Mouse (Mus musculus) limb, embryonic 13.5 days (tissue): ENCODE results near the gene Gm4450. TPM values are rescaled to one million over a fixed set of nuclear protein-coding genes. Genes with fewer than 3 reads are reported as not detected.
A peak's percentile ranks its signal among the peaks of the same experiment; 100 is the strongest.
"Not testable (repeated sequence)": the region's sequence is repeated elsewhere in the genome, so short reads cannot be mapped to it uniquely, and the experiment has no call there.

Experiments used
- ATAC-seq: fragments of 200-750 bp; cut with Nextera tagmentation; 2 replicates; pipeline ENCODE4 v1.8.0; 2017; ENCODE audit warnings: low read depth, moderate number of reproducible peaks, moderate TSS enrichment; ENCODE audit not compliant: low FRiP score
- H3K27ac ChIP-seq: fragments of 300-500 bp; sonication (generic); 2 replicates; pipeline ENCODE4 v1.5.1; 2015; ENCODE audit warnings: inconsistent platforms, mild to moderate bottlenecking, moderate library complexity
- H3K27me3 ChIP-seq: fragments of 300-500 bp; sonication (generic); 2 replicates; pipeline ENCODE4 v1.6.1; 2015; ENCODE audit warnings: mild to moderate bottlenecking, inconsistent platforms
- H3K36me3 ChIP-seq: fragments of 300-500 bp; sonication (generic); 2 replicates; pipeline ENCODE4 v1.6.1; 2015; ENCODE audit warnings: inconsistent platforms, mild to moderate bottlenecking, moderate library complexity
- H3K4me1 ChIP-seq: fragments of 300-500 bp; sonication (generic); 2 replicates; pipeline ENCODE4 v1.6.1; 2015; ENCODE audit warnings: inconsistent platforms
- H3K4me2 ChIP-seq: fragments of 300-500 bp; sonication (generic); replicated peaks from 2 replicates; pipeline ENCODE4 v1.6.1; 2015; ENCODE audit warnings: inconsistent platforms, mild to moderate bottlenecking, moderate library complexity
- H3K4me3 ChIP-seq: fragments of 300-500 bp; sonication (generic); 2 replicates; pipeline ENCODE4 v1.5.1; 2015; ENCODE audit warnings: moderate library complexity, mild to moderate bottlenecking, inconsistent platforms
- H3K9ac ChIP-seq: fragments of 300-500 bp; sonication (generic); 2 replicates; pipeline ENCODE4 v1.6.1; 2015; ENCODE audit warnings: mild to moderate bottlenecking, inconsistent platforms
- H3K9me3 ChIP-seq: fragments of 300-500 bp; sonication (generic); 2 replicates; pipeline ENCODE4 v1.6.1; 2016; ENCODE audit warnings: inconsistent platforms
- WGBS: fragments of 180-500 bp; shearing (Covaris S2); methylation state at CpG from one replicate; pipeline ENCODE4 v1.1.7; 2015; 5-methylcytosine and 5-hydroxymethylcytosine counted together
- polyA plus RNA-seq: library from polyadenylated mRNA; unstranded; fragments of >200 nt; fragmentation: Nextera tagmentation; extraction: Ambion mirVana; gene quantifications from 2 replicates; pipeline ENCODE4 v1.2.1, GENCODE M21; 2015

Gm4450 gene
- polyA plus RNA-seq, 1 experiment from 2014 or later: not detected

DNA sequence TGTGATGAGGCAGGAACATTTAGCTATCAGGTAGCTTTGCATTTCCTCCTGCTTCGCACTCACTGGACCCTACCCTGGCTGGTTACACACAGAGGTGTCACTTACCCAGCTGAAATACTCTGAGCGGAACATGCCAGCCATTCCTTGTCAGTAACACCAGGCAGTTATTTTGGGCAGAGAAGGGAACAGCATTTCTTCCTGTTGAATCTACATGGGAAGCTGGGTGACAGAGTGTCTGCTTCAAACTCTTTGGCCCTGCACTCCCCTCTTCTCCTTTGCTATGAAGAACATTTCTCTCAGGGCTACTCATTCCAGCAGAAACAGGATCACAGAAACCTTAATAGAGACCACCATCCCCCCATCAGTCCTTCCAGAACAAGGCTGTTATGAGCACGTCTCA is 42.6 kb downstream of the Gm4450 start:
- ATAC-seq: no peak
- Histone ChIP-seq H3K4me2 (no peak overlapping the region), H3K27me3 (no peaks in the 10 kb centered on the region), H3K9me3 (no peaks in the 10 kb centered on the region), H3K4me3 (no peak overlapping the region), H3K4me1 (peaks cover 15% of the 10 kb centered on the region), H3K9ac (no peak overlapping the region), H3K27ac (no peak overlapping the region), H3K36me3 (no peaks in the 10 kb centered on the region)
- WGBS: 79% methylated on average over 3 of the region's 3 CpGs

DNA sequence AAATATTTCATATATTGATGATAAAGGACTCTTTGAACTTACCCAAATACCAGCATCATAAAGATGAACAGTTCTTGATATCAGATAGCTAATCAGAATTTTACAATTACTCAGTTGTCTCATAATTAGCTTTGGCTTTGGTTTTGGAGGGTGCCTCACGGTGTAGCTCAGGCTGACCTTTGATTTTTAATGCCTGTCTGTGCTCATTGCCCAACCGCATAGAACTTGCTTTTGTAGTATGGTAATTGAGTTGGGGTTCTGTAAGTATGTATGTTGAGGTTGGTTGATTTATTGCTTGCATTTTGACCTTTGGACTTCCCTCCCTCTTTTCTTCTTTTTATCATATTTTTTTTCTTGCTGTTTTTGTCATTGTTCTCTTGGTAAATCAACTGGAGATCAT is 43.2 kb downstream of the Gm4450 start:
- no peaks in the 10 kb centered on the region for H3K36me3 ChIP-seq
- H3K9me3 ChIP-seq: no peaks in the 10 kb centered on the region
- H3K4me3 ChIP-seq: no peak overlapping the region
- H3K4me2 ChIP-seq: no peak overlapping the region
- no peak for ATAC-seq
- no peak overlapping the region for H3K27ac ChIP-seq
- 71% methylated on average over 2 of the region's 2 CpGs for WGBS
- H3K27me3 ChIP-seq: no peaks in the 10 kb centered on the region
- H3K9ac ChIP-seq: no peak overlapping the region
- H3K4me1 ChIP-seq: peaks cover 15% of the 10 kb centered on the region

DNA sequence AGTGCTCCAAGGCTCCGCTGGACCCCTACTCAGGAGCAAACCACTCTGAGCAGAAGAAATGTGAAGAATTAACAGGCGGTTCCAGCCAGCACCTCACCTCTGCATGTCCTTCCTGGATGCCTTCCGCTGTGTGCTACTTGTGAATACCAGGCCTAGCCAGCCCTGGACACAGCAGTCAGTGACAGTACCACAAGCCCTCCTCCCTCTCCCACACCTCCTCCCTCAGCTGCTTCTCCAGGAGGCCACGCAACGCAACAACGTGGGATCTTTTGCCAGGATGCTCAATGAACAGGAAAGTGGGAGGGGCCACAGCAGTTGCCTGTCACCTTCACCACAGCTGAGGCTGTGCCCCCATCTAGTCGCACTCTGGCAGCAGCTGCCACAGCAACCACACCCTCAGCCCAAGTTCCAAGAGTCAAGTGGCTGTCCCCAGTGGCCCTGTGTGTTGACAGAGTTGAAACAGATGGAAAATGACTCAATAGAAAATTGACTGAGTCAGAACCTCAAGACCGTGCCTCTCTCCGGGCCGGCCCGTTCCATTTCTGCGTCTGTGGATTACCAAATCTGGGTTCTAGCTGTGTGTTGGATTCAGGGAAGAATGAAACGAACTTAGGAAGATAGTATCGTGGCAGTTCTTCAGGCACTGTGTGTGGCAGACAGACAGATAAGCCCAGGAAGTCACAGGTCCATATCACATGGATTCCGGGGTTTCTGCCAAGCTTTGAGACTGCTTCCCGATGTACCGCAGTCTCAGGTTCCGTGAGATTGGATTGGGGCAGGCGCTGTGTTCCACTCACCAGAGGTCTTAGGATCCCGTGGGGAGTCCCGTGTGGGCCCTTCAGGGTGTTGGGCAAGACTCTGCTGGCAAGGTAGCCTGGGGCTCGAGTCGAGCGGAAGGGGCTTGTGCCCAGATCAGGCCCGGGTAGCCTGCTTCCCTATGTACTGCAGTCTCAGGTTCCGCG is 46.0 kb downstream of the Gm4450 start:
- not testable (repeated sequence) for H3K4me2 ChIP-seq, H3K9ac ChIP-seq, H3K36me3 ChIP-seq, H3K27me3 ChIP-seq, H3K9me3 ChIP-seq, H3K4me3 ChIP-seq, H3K4me1 ChIP-seq, H3K27ac ChIP-seq
- ATAC-seq: peak; percentile 67
- WGBS: 92% methylated on average over 17 of the region's 27 CpGs

DNA sequence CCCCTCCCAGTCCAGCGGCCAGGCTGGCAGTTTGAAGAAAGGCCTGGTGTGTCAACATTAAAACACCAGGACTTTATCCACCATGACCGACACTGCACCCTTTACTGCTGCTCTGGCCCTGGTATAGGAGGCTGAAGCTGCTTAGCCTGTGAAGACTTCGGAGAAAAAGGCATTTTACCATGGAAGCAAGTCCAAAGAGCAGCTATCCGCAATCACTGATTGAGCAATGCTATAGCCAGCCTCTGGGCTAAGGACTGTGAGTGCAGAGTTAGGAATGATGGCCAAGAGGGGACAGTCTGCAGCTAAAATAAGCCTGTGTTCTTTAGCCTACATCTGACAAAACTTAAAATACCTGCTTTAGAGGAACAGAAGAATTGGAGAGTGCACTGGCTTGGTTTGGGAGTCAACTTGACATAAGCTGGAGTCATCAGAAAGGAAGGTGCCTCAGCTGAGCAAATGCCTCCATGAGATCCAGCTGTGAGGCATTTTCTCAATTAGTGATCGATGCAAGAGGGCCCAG is 49.6 kb downstream of the Gm4450 start:
- not testable (repeated sequence) for H3K4me1 ChIP-seq, H3K36me3 ChIP-seq, H3K27ac ChIP-seq, H3K9ac ChIP-seq, H3K9me3 ChIP-seq, H3K4me3 ChIP-seq, H3K4me2 ChIP-seq, ATAC-seq, H3K27me3 ChIP-seq
- WGBS: 66% methylated on average over 5 of the region's 5 CpGs

DNA sequence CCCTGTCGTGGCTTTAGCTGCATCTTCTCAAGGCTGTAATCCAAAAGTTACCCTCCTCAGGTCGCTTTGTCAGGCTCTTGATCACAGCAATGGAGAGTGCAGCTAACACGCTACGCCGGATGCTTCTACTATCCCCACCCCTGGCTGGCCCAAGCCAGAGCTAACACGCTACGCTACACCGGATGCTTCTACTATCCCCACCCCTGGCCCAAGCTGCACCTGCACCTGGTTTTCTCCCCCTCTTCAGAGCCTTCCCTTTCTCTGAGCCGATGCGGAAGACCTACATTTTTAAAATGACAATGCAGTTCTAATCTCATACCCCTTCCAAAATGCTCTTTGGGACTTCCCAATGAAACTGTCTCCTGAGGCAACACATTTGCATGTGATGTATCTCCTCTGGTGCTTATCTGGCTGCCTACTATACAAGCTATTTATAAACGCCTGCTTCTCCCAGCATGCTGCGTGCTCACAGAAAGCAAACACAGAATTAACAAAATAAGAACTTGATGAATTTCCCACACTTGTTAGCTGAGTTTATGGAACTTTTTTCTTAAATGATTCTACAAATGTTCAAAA is 50.3 kb downstream of the Gm4450 start:
- not testable (repeated sequence) for H3K9ac ChIP-seq, H3K4me2 ChIP-seq, H3K9me3 ChIP-seq, H3K27me3 ChIP-seq, H3K4me3 ChIP-seq, H3K36me3 ChIP-seq, ATAC-seq, H3K4me1 ChIP-seq, H3K27ac ChIP-seq
- WGBS: 72% methylated on average over 12 of the region's 12 CpGs

DNA sequence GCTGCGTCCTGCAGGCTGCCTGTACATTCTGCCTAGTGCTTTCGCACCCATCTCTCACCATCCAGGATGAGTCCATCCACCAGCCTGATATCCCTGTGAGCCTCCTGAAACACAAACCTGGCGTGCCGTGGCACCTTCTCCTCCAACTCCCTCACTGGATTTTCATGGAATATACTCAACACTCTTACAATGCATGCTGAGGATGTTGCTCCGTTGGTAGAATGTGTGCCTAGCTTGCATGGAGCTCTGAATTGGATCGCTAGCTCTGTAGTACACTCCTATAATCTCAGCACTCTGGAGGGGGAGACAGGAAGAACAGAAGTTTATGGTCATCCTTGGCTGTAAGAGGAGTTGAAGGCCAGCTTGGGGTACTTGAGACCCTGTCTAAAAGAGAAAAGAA is 51.0 kb downstream of the Gm4450 start:
- not testable (repeated sequence) for ATAC-seq, H3K4me1 ChIP-seq, H3K27ac ChIP-seq, H3K36me3 ChIP-seq, H3K4me3 ChIP-seq, H3K27me3 ChIP-seq, H3K4me2 ChIP-seq, H3K9me3 ChIP-seq, H3K9ac ChIP-seq
- WGBS: 83% methylated on average over 6 of the region's 6 CpGs

DNA sequence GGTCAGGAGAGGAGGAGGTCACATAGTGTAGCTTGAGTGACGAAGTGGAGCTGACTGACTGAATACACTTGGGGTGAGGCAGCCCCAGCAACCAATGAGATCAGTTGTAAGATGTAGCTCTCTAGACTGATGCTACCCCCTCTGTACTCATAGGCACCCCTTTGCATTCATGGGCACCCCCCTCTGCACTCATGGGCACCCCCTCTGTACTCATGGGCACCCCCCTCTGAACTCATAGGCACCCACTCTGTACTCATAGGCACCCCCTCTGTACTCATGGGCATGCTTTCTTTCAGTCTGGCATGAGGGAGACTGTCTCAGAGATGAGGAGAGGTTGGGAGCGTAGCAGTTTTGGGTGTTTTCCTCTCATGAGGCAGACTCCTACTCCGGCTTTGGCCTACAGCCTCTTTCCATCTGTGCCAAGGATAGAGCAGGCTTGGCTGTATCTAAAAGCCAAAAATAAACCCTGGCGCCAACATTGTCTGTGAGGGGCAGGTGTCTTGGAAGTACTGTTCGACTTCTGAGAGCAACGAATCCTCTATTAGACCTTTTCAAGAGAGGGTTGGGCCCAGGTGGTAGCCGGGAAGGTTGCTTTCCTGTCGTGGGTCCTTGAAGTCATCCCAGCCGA is 52.5 kb downstream of the Gm4450 start:
- H3K36me3 ChIP-seq, H3K4me2 ChIP-seq, H3K9me3 ChIP-seq, H3K4me1 ChIP-seq, H3K9ac ChIP-seq, H3K27me3 ChIP-seq, ATAC-seq, H3K4me3 ChIP-seq, H3K27ac ChIP-seq: not testable (repeated sequence)
- WGBS: 93% methylated on average over 9 of the region's 9 CpGs

Other genes with a start within 250 kb of the Gm4450 start
- not detected in 2 replicates for gene Reg4, start 235.0 kb downstream of the Gm4450 start, polyA plus RNA-seq
- gene Hmgcs2, start 176.7 kb downstream of the Gm4450 start, polyA plus RNA-seq: 1.3 and 1.9 TPM in 2 replicates
- gene Phgdh, start 117.1 kb downstream of the Gm4450 start, polyA plus RNA-seq: 248 and 258 TPM in 2 replicates
- 8.5 and 9.0 TPM in 2 replicates for gene Zfp697, start 74.7 kb downstream of the Gm4450 start, polyA plus RNA-seq
- not detected in 2 replicates for gene Hsd3b4, start 53.4 kb upstream of the Gm4450 start, polyA plus RNA-seq
- gene Gm10681, start 131.7 kb upstream of the Gm4450 start, polyA plus RNA-seq: not detected in 2 replicates
- gene Hsd3b5, start 173.1 kb upstream of the Gm4450 start, polyA plus RNA-seq: not detected in 2 replicates